Mouse (Mus musculus) C2C12 (cell line): ENCODE results near the gene Galnt7.

Experiments used
- CEBPB ChIP-seq: IDR thresholded peaks from one replicate; pipeline ENCODE4 v1.6.1; 2011; ENCODE audit warnings: low read depth, mild to moderate bottlenecking, control low read depth, moderate library complexity
- CTCF ChIP-seq: IDR thresholded peaks from one replicate; pipeline ENCODE4 v1.5.1; 2011; ENCODE audit not compliant: control insufficient read depth, insufficient read depth, insufficient read length
- FOSL1 ChIP-seq: IDR thresholded peaks from one replicate; pipeline ENCODE4 v1.8.0; 2011; ENCODE audit warnings: mild to moderate bottlenecking, low read length; ENCODE audit not compliant: poor library complexity, insufficient read depth, severe bottlenecking
- MYOD1 ChIP-seq: IDR thresholded peaks from one replicate; pipeline ENCODE4 v1.6.1; 2011; ENCODE audit warnings: low read depth; ENCODE audit not compliant: control insufficient read depth, insufficient read length
- USF1 ChIP-seq: IDR thresholded peaks from one replicate; pipeline ENCODE4 v1.6.1; 2011; ENCODE audit warnings: low read depth, mild to moderate bottlenecking, control low read depth, moderate library complexity

GRCm38 (mm10) chr8:57602511-57602910 is 50.3 kb downstream of the Galnt7 start:
- TF ChIP-seq CTCF (no peak), USF1 (no peak), CEBPB (no peak), FOSL1 (no peak), MYOD1 (no peak)
